Mouse (Mus musculus) layer of hippocampus, postnatal 36 days (tissue): ENCODE results near the gene Trmt112. TPM values are rescaled to one million over a fixed set of nuclear protein-coding genes. Genes with fewer than 3 reads are reported as not detected.
"Not testable (repeated sequence)": the region's sequence is repeated elsewhere in the genome, so short reads cannot be mapped to it uniquely, and the experiment has no call there.

Experiments used
- DNase-seq, 2 experiments: peaks; one replicate each; pipeline ENCODE4 v3.0.0; 2022
- total RNA-seq, 2 experiments: library from RNA; stranded (reverse); gene quantifications; 2 replicates each; pipeline ENCODE4 v1.2.3; 2021

The Trmt112 gene
- 10 to 100 TPM; 46.5 to 48.1 TPM for total RNA-seq

- DNase-seq = peak; percentile 91 to 94
Observed at GRCm38 (mm10) chr19:6909507-6910289, at the start of gene Trmt112, which contains the start of gene Prdx5. Gene Trmt112, plus strand, starts transcription at chr19:6909698. Gene Prdx5, minus strand, starts transcription at chr19:6910106.

- no peak for DNase-seq
Observed at GRCm38 (mm10) chr19:6859971-6860370, 49.5 kb upstream of the Trmt112 start.

- DNase-seq = no peak
Observed at GRCm38 (mm10) chr19:6860706-6861105, 48.8 kb upstream of the Trmt112 start.

GRCm38 (mm10) chr19:6861451-6861850 is 48.0 kb upstream of the Trmt112 start:
- DNase-seq = no peak

- DNase-seq = no peak
Observed at GRCm38 (mm10) chr19:6869355-6869754, 40.1 kb upstream of the Trmt112 start.

GRCm38 (mm10) chr19:6871574-6872271 is 37.8 kb upstream of the Trmt112 start:
- DNase-seq = no peak

- DNase-seq = no peak
Observed at GRCm38 (mm10) chr19:6872701-6873100, 36.8 kb upstream of the Trmt112 start.

GRCm38 (mm10) chr19:6874257-6874656 is 35.2 kb upstream of the Trmt112 start:
- DNase-seq = no peak

- no peak for DNase-seq
Observed at GRCm38 (mm10) chr19:6875834-6876233, 33.7 kb upstream of the Trmt112 start.

- no peak for DNase-seq
Observed at GRCm38 (mm10) chr19:6876799-6877198, 32.7 kb upstream of the Trmt112 start.

- no peak for DNase-seq
Observed at GRCm38 (mm10) chr19:6877965-6878364, 31.5 kb upstream of the Trmt112 start.

- DNase-seq = no peak
Observed at GRCm38 (mm10) chr19:6892512-6892911, 17.0 kb upstream of the Trmt112 start.

- no peak for DNase-seq
Observed at GRCm38 (mm10) chr19:6893731-6894451, 15.6 kb upstream of the Trmt112 start.

GRCm38 (mm10) chr19:6895608-6896305 is 13.7 kb upstream of the Trmt112 start:
- not testable (repeated sequence) for DNase-seq

- DNase-seq = no peak
Observed at GRCm38 (mm10) chr19:6899641-6900040, 9.9 kb upstream of the Trmt112 start.

GRCm38 (mm10) chr19:6903031-6903430 is 6.5 kb upstream of the Trmt112 start:
- DNase-seq = no peak

- DNase-seq = no peak
Observed at GRCm38 (mm10) chr19:6904846-6905245, 4.7 kb upstream of the Trmt112 start.

- no peak for DNase-seq
Observed at GRCm38 (mm10) chr19:6905498-6906159, 3.9 kb upstream of the Trmt112 start.

GRCm38 (mm10) chr19:6906199-6906598 is 3.3 kb upstream of the Trmt112 start:
- DNase-seq = no peak

- DNase-seq = no peak
Observed at GRCm38 (mm10) chr19:6907094-6907493, 2.4 kb upstream of the Trmt112 start.

GRCm38 (mm10) chr19:6907811-6908540 is 1.5 kb upstream of the Trmt112 start:
- DNase-seq = no peak
